Mouse (Mus musculus) granulocyte monocyte progenitor cell, adult 5-6 weeks (primary cell): ENCODE measurements around the gene Tsen54. TPM values are rescaled to one million over a fixed set of nuclear protein-coding genes. Genes with fewer than 3 reads are reported as not detected.
A peak's percentile ranks its signal among the peaks of the same experiment; 100 is the strongest.

ENCODE experiments used
- ATAC-seq: replicated peaks from 2 replicates; pipeline ENCODE4 v1.8.0; 2016; ENCODE audit warnings: mild to moderate bottlenecking, moderate TSS enrichment, inconsistent platforms; ENCODE audit not compliant: poor library complexity, severe bottlenecking
- total RNA-seq, 2 experiments: library from RNA; stranded (forward) in 1 of 2; stranded (reverse) in 1 of 2; fragments of 200-712, 200-1000 nt in 1 of 2; fragments of >200 nt in 1 of 2; fragmentation: Nextera tagmentation in 1 of 2; gene quantifications; 2 replicates each; pipeline ENCODE4 v1.2.3; 2014 to 2017

The Tsen54 gene
- total RNA-seq (2014; fragmentation: Nextera tagmentation) (21.9 and 22.5 TPM in 2 replicates), total RNA-seq (2017) (8.5 and 18.6 TPM in 2 replicates)

DNA sequence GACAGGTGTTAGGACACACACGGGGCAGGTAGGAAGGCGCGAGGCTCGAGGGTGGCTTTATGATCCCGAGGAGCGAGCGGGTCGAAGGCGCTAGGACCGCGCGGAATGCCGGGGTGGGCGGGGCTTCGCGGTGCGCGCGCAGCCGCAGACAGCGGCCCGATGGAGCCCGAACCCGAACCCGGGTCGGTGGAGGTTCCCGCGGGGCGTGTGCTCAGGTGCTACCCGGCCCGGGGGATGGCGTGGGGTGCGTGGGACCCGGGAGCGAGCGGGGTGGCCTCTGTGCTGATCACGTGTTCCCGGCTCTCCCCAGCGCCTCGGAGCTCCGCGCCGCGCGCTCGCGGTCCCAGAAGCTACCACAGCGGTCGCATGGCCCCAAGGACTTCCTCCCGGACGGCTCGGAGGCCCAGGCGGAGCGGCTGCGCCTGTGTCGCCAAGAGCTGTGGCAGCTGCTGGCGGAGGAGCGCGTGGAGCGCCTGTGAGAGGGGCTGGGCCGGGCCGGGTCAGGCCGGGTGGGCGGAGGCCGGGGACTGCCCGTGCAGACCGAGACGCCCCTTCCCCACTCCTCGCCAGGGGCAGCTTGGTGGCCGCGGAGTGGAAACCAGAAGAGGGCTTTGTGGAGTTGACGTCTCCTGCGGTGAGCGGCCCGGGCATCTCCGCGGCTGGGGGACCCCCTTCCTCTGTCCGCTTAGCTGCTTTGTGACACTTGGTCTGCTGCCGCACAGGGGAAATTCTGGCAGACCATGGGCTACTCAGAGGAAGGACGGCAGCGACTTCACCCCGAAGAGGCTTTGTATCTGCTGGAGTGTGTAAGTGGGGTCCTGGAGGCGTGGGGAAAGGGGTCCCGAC, at the start of gene Tsen54:
Gene Tsen54, plus strand, starts transcription at position 120 of the 846 bp plus-strand sequence.
- ATAC-seq = peak; percentile 40

- peak; percentile 99 for ATAC-seq
Observed at GRCm38 (mm10) chr11:115765103-115765606, 49.4 kb upstream of the Tsen54 start, which contains the start of gene Tmem94. Gene Tmem94, plus strand, starts transcription at chr11:115765433.

DNA sequence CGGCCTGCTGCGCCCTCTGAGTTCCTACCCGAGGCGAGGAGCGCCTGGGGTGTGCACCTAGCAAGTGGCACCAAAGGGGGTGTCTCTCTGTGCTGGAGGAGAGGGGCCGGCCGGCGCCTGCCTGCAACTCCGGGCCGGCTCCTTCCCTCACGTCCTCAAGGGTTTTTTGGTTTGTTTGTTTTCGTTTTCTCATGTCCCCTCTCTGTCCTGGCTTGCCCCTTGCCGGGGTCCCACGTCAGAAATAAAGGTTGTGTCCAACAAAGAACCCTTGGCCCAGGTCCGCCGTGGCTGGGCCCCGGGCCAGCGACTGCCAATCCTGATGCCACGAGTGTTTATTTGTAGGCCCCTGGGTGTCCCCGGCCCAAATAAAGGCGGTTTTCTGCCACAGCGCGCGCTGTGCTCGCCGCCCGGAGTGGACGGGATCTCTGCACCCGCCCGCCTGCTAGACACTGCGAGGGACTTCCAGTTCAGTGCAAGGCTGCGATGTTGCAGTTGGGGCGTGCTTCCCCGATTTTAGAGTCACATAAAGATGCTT, 48.9 kb upstream of the Tsen54 start:
- ATAC-seq = 0 out of 2 replicates have a peak, but pooled peaks have one; percentile 10

GRCm38 (mm10) chr11:115766356-115766943, 48.1 kb upstream of the Tsen54 start:
- no peak for ATAC-seq

DNA sequence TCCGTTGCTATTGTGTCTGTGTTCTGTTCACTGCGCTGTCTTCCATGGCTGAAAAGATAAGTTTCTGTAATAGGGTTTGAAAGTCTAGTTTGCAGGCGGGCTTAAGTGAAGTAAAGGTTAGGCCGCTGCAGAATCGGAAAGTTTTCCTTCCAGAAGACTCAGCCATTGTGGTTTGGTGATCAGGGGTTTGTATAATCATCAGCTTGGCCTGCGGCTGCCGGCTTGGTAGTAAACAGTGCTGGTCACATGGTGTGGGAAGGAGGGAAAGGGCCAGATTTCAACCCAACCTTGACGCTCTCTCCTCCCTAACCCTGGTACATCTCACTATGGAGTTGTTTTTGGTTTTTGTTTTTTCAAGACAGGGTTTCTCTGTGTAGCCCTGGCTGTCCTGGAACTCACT, 47.5 kb upstream of the Tsen54 start:
- no peak for ATAC-seq

GRCm38 (mm10) chr11:115768896-115769295, 45.6 kb upstream of the Tsen54 start:
- ATAC-seq = no peak

- no peak for ATAC-seq
Observed at GRCm38 (mm10) chr11:115774653-115775052, 39.9 kb upstream of the Tsen54 start.

- no peak for ATAC-seq
Observed at GRCm38 (mm10) chr11:115775821-115776665, 38.5 kb upstream of the Tsen54 start.

- no peak for ATAC-seq
Observed at GRCm38 (mm10) chr11:115776954-115777353, 37.6 kb upstream of the Tsen54 start.

GRCm38 (mm10) chr11:115777487-115778335, 36.8 kb upstream of the Tsen54 start:
- no peak for ATAC-seq

- peak; percentile 52 for ATAC-seq
Observed at GRCm38 (mm10) chr11:115779038-115779571, 35.4 kb upstream of the Tsen54 start.

GRCm38 (mm10) chr11:115780141-115781070, 34.1 kb upstream of the Tsen54 start:
- ATAC-seq = no peak

DNA sequence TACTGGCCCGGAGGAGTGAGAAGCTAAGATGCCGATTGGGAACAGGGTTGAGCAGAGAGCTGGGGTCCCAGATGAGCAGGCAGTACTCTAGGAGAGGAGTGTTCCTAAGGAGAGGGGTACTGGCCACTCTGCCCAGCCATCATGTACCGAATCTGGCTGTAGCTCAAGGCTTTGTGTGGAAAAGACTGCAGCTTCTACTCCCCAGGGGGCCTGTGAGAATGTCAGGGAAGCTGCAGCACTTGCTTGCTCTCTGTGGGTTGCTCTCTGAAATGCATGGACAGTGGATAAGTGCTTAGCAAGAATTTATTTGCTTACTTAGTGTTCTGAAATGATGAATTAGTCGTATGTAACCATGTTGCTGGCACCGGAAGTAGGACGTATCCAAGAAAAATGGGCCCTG, 28.1 kb upstream of the Tsen54 start:
- no peak for ATAC-seq

- no peak for ATAC-seq
Observed at GRCm38 (mm10) chr11:115789787-115790186, 24.7 kb upstream of the Tsen54 start.

GRCm38 (mm10) chr11:115791919-115792318, 22.6 kb upstream of the Tsen54 start:
- ATAC-seq = no peak

- ATAC-seq = no peak
Observed at GRCm38 (mm10) chr11:115792353-115792752, 22.2 kb upstream of the Tsen54 start.

- no peak for ATAC-seq
Observed at GRCm38 (mm10) chr11:115796898-115797297, 17.6 kb upstream of the Tsen54 start.

DNA sequence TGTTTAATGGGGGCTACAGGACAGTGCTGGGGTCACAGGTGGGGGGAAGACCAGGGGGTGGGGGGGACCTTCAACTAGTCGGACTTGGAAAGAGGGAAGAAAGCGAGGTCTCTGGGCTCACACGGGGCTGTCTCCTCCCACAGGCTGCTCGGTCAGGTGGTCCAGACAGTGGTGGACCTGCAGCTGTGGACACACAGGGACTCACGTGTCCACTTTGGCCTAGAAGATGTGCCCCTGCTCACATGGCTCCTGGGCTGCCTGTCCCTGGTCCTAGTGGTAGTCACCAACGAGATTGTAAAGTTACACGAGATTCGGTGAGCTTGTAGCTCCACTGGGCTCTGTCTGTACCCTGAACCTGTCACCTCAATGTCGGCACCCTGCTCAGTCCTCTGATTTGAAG, 16.9 kb upstream of the Tsen54 start:
- ATAC-seq = no peak
